Mouse (Mus musculus): ENCODE measurements around the gene Apoc2. TPM values are rescaled to one million over a fixed set of nuclear protein-coding genes. Genes with fewer than 3 reads are reported as not detected.

The Apoc2 gene
- not detected for total RNA-seq (2023)

DNA sequence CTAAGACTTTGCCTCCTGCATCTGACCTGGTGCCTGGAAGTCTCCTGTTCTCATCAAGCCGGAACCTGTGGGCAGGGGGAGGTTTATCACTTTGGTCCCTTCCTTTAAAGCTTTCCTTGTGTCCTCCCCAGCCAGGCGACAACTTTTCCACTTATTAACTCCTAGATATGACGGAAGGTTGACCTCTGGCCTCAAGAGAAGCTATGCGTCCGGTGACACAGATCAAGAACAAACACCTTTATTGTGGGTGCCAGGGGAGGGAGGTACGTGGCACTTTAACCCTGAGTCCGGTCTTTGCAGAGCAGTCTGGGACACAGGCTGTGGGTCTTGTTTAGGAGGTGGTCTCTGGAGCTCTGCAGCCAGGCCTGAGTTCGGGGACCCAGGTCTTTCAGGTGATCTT is at the start of gene Apoc2:
Gene Apoc2, minus strand, starts transcription at position 70 of the 400 bp plus-strand sequence.

GRCm38 (mm10) chr7:19715239-19716054 is 37.7 kb upstream of the Apoc2 start, which contains the start of gene Tomm40:
Tomm40 (minus strand) TSS chr7:19715438.

GRCm38 (mm10) chr7:19698907-19699826 is 21.4 kb upstream of the Apoc2 start, which contains the start of gene Apoe:
Apoe (minus strand) TSS chr7:19699188.

GRCm38 (mm10) chr7:19691873-19692865 is 14.4 kb upstream of the Apoc2 start, which contains the start of gene Apoc1:
Apoc1 (minus strand) TSS chr7:19692660.

GRCm38 (mm10) chr7:19681202-19681694 is 3.5 kb upstream of the Apoc2 start, which contains the start of the genes Gm44805 and Apoc4:
Gm44805 (minus strand) TSS chr7:19681423.
Apoc4 (minus strand) TSS chr7:19681479.

GRCm38 (mm10) chr7:19664955-19665841 is 12.5 kb downstream of the Apoc2 start, which contains the start of gene Clptm1:
Clptm1 (minus strand) TSS chr7:19665033.

DNA sequence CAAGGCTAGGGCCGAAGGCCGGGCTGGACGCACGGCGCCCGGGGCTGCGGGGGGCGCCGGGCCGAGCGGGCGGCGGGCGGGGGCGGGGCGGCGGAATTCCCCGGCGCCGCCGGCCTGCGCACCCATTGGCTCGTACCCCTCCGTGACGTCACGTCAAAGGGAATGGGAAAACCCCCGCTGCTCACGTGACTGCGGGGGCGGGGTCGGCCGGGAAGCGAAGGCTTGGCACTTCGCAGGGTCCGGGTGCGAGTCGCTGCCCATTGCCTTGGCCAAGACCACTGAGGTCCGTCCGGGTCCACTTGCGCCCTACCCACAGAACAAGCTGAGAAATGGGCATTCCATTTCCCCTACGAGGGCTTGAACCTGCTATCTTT is 48.4 kb downstream of the Apoc2 start, which contains the start of gene Relb:
Gene Relb, minus strand, starts transcription at position 78 of the 374 bp plus-strand sequence.

Other genes with a start within 250 kb of the Apoc2 start
- 26.5 TPM for gene Mark4, start 219.1 kb downstream of the Apoc2 start, total RNA-seq (2023)
- not detected for gene Exoc3l2, start 214.6 kb downstream of the Apoc2 start, total RNA-seq (2023)
- gene Bloc1s3, start 169.6 kb downstream of the Apoc2 start, total RNA-seq (2023), result 3.3 TPM
- 23.3 TPM for gene Trappc6a, start 169.5 kb downstream of the Apoc2 start, total RNA-seq (2023)
- gene Nkpd1, start 160.1 kb downstream of the Apoc2 start, total RNA-seq (2023), result not detected
- 56.4 TPM for gene Ppp1r37, start 114.9 kb downstream of the Apoc2 start, total RNA-seq (2023)
- gene Zfp296, start 100.7 kb downstream of the Apoc2 start, total RNA-seq (2023), result 1.5 TPM
- 42.3 TPM for gene Gemin7, start 100.3 kb downstream of the Apoc2 start, total RNA-seq (2023)
- 87.2 TPM for gene Clasrp, start 73.5 kb downstream of the Apoc2 start, total RNA-seq (2023)
- gene Relb, start 48.5 kb downstream of the Apoc2 start, total RNA-seq (2023), result 67.9 TPM
- gene Clptm1, start 12.9 kb downstream of the Apoc2 start, total RNA-seq (2023), result 87.9 TPM
- not detected for gene Gm44805, start 3.5 kb upstream of the Apoc2 start, total RNA-seq (2023)
- gene Apoc4, start 3.5 kb upstream of the Apoc2 start, total RNA-seq (2023), result not detected
- not detected for gene Apoc1, start 14.7 kb upstream of the Apoc2 start, total RNA-seq (2023)
- 36.3 TPM for gene Apoe, start 21.2 kb upstream of the Apoc2 start, total RNA-seq (2023)
- 48.0 TPM for gene Tomm40, start 37.5 kb upstream of the Apoc2 start, total RNA-seq (2023)
- 0.38 TPM for gene Nectin2, start 72.5 kb upstream of the Apoc2 start, total RNA-seq (2023)
- 0.23 TPM for gene Bcam, start 93.1 kb upstream of the Apoc2 start, total RNA-seq (2023)
- gene Cblc, start 118.9 kb upstream of the Apoc2 start, total RNA-seq (2023), result not detected
- 23.5 TPM for gene Bcl3, start 144.8 kb upstream of the Apoc2 start, total RNA-seq (2023)
- not detected for gene Gm19345, start 174.1 kb upstream of the Apoc2 start, total RNA-seq (2023)
- 1.6 TPM for gene Ceacam16, start 183.4 kb upstream of the Apoc2 start, total RNA-seq (2023)
- gene Ceacam19, start 210.0 kb upstream of the Apoc2 start, total RNA-seq (2023), result not detected
- gene Pvr, start 243.2 kb upstream of the Apoc2 start, total RNA-seq (2023), result 120 TPM